Mouse (Mus musculus) embryonic facial prominence, embryonic 11.5 days (tissue): ENCODE results near the gene Gm4778. TPM values are rescaled to one million over a fixed set of nuclear protein-coding genes. Genes with fewer than 3 reads are reported as not detected.

ENCODE experiments used
- ATAC-seq: fragments of 200-750 bp; cut with Nextera tagmentation; replicated peaks from 2 replicates; pipeline ENCODE4 v1.8.0; 2017; ENCODE audit warnings: low read depth; ENCODE audit not compliant: insufficient number of reproducible peaks, low FRiP score, low TSS enrichment
- DNase-seq: peaks from one replicate; pipeline ENCODE4 v3.0.0-alpha.2; 2015; ENCODE audit warnings: low spot score
- H3K27ac ChIP-seq: fragments of 300-500 bp; sonication (generic); replicated peaks from 2 replicates; pipeline ENCODE4 v1.5.1; 2014; ENCODE audit warnings: mild to moderate bottlenecking, low read depth, low read length, control low read depth
- H3K27me3 ChIP-seq: fragments of 300-500 bp; sonication (generic); 2 replicates; pipeline ENCODE4 v1.6.1; 2014; ENCODE audit warnings: mild to moderate bottlenecking, low read length, moderate library complexity, mixed read lengths; ENCODE audit not compliant: control insufficient read depth, insufficient read depth
- H3K36me3 ChIP-seq: fragments of 300-500 bp; sonication (generic); replicated peaks from 2 replicates; pipeline ENCODE4 v1.6.1; 2014; ENCODE audit warnings: low read depth, mild to moderate bottlenecking, low read length, moderate library complexity, mixed read lengths; ENCODE audit not compliant: control insufficient read depth, insufficient read depth
- H3K4me1 ChIP-seq: fragments of 300-500 bp; sonication (generic); 2 replicates; pipeline ENCODE4 v1.6.1; 2014; ENCODE audit warnings: low read length, mixed read lengths; ENCODE audit not compliant: control insufficient read depth, insufficient read depth
- H3K4me2 ChIP-seq: fragments of 300-500 bp; sonication (generic); 2 replicates; pipeline ENCODE4 v1.6.1; 2014; ENCODE audit warnings: low read depth, mild to moderate bottlenecking, control low read depth, low read length, moderate library complexity
- H3K4me3 ChIP-seq: fragments of 300-500 bp; sonication (generic); 2 replicates; pipeline ENCODE4 v1.5.1; 2014; ENCODE audit warnings: low read depth, low read length, control low read depth
- H3K9ac ChIP-seq: fragments of 300-500 bp; sonication (generic); replicated peaks from 2 replicates; pipeline ENCODE4 v1.6.1; 2014; ENCODE audit warnings: mild to moderate bottlenecking, control low read depth, low read length
- H3K9me3 ChIP-seq: fragments of 300-500 bp; sonication (generic); replicated peaks from 2 replicates; pipeline ENCODE4 v1.6.1; 2016; ENCODE audit warnings: mild to moderate bottlenecking, low read length, inconsistent platforms, mixed read lengths; ENCODE audit not compliant: control insufficient read depth
- WGBS: fragments of 180-500 bp; shearing (Covaris S2); extraction: QIAGEN DNeasy Blood & Tissue Kit; methylation state at CpG from one replicate; pipeline ENCODE4 v1.1.7; 2014; 5-methylcytosine and 5-hydroxymethylcytosine counted together
- polyA plus RNA-seq: library from polyadenylated mRNA; unstranded; fragments of >200 nt; fragmentation: Nextera tagmentation; extraction: Ambion mirVana; gene quantifications from 2 replicates; pipeline ENCODE4 v1.2.1, GENCODE M21; 2014

The Gm4778 gene
- polyA plus RNA-seq, 1 experiment from 2014 or later, result not detected

DNA sequence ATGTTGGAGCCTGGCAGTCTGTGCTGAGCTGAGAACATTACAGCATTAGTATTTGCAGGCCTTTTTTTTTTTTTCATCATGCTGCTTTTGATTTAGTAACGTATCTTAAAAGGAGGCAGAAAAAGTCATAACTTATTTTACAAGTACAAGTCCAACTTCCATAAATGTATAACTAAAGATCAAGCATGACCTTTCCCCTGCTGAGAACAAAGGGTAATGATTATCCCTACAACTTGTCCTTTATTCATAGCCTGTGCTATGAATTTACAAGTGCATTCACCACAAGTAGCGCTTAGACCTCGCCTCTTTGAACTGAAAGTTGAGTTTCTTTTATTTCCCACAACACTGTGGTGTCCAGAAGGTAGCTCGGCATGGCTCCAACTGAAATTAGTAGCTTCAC, 47.5 kb downstream of the Gm4778 start:
- 88% methylated on average over 4 of the region's 4 CpGs for WGBS
- no peaks in the 10 kb centered on the region for H3K27me3 ChIP-seq
- ATAC-seq, result no peak
- H3K9ac ChIP-seq, result no peak overlapping the region
- no peak overlapping the region for H3K4me2 ChIP-seq
- H3K4me3 ChIP-seq, result no peak overlapping the region
- no peaks in the 10 kb centered on the region for H3K36me3 ChIP-seq
- no peaks in the 10 kb centered on the region for H3K9me3 ChIP-seq
- H3K27ac ChIP-seq, result no peak overlapping the region
- no peaks in the 10 kb centered on the region for H3K4me1 ChIP-seq
- no peak for DNase-seq

Other genes with a start within 250 kb of the Gm4778 start
- not detected in 2 replicates for gene Gm9125, start 209.2 kb upstream of the Gm4778 start, polyA plus RNA-seq
- gene Gm10697, start 191.4 kb upstream of the Gm4778 start, polyA plus RNA-seq, result not detected in 2 replicates
- gene Gm10696, start 85.8 kb upstream of the Gm4778 start, polyA plus RNA-seq, result not detected in 2 replicates
- not detected in 2 replicates for gene Gm5286, start 67.3 kb upstream of the Gm4778 start, polyA plus RNA-seq
- 9.6 and 13.3 TPM in 2 replicates for gene Them4, start 46.1 kb downstream of the Gm4778 start, polyA plus RNA-seq
- 0.50 TPM in 1 of 2 replicates, not detected in the other for gene Them5, start 78.1 kb downstream of the Gm4778 start, polyA plus RNA-seq
- gene C2cd4d, start 98.4 kb downstream of the Gm4778 start, polyA plus RNA-seq, result 0.88 and 0.89 TPM in 2 replicates
- 0.22 and 0.38 TPM in 2 replicates for gene Rorc, start 108.8 kb downstream of the Gm4778 start, polyA plus RNA-seq
- gene Lingo4, start 134.5 kb downstream of the Gm4778 start, polyA plus RNA-seq, result 0.06 and 0.13 TPM in 2 replicates
- 16.1 and 19.8 TPM in 2 replicates for gene Tdrkh, start 149.2 kb downstream of the Gm4778 start, polyA plus RNA-seq
- 63.8 and 66.0 TPM in 2 replicates for gene Mrpl9, start 179.3 kb downstream of the Gm4778 start, polyA plus RNA-seq
- 0.14 TPM in 1 of 2 replicates, not detected in the other for gene Oaz3, start 179.9 kb downstream of the Gm4778 start, polyA plus RNA-seq
- 29.2 and 32.8 TPM in 2 replicates for gene Celf3, start 214.3 kb downstream of the Gm4778 start, polyA plus RNA-seq
- 3.0 and 3.4 TPM in 2 replicates for gene Riiad1, start 216.3 kb downstream of the Gm4778 start, polyA plus RNA-seq